Mouse (Mus musculus): ENCODE results near the gene Fmo5. TPM values are rescaled to one million over a fixed set of nuclear protein-coding genes. Genes with fewer than 3 reads are reported as not detected.

The Fmo5 gene
- polyA plus RNA-seq, 1 experiment from 2014 or later = 1.7 TPM

DNA sequence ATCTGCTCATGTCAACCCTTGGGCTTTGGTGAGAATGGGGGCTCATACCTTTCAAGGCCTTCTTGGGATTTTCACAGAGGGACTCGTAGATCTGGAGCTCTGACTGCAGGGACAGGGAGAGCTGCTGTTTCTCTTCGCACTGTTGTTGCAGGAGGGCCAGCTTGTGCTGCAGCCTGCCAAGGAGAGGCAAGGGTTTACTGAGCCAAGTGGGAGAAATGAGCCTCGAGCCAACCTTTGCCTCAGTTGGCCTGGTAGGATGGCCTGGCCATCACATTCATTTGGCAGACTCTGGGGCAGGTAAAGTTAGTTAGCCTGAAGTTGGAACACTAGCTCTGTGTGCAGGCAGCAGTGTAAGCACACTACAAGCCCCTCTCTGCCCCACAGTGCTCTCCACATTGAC lies 70.5 kb downstream of the Fmo5 start:
- Histone ChIP-seq H3K9ac (replicated peaks; ENCODE audit: low read length) (no peak overlapping the region), H3K4me2 (ENCODE audit: low read depth, low read length) (no peak overlapping the region), H3K4me3 (ENCODE audit: low read depth, low read length) (no peak overlapping the region), H3K27ac (replicated peaks; ENCODE audit: low read depth, low read length) (no peak overlapping the region), H3K27me3 (ENCODE audit: control insufficient read depth, insufficient read depth, low read length) (no peaks in the 10 kb centered on the region), H3K4me1 (ENCODE audit: control insufficient read depth, insufficient read depth, low read length) (no peaks in the 10 kb centered on the region), H3K36me3 (replicated peaks; ENCODE audit: control insufficient read depth, insufficient read depth, low read depth, low read length) (no peaks in the 10 kb centered on the region), H3K9me3 (replicated peaks; ENCODE audit: control insufficient read depth, low read length) (no peaks in the 10 kb centered on the region)
- no peak for ATAC-seq (replicated peaks; ENCODE audit: insufficient number of reproducible peaks, low FRiP score, low TSS enrichment, low read depth)
- 71% methylated on average over 3 of the region's 3 CpGs for WGBS
- DNase-seq (ENCODE audit: low spot score) = no peak

DNA sequence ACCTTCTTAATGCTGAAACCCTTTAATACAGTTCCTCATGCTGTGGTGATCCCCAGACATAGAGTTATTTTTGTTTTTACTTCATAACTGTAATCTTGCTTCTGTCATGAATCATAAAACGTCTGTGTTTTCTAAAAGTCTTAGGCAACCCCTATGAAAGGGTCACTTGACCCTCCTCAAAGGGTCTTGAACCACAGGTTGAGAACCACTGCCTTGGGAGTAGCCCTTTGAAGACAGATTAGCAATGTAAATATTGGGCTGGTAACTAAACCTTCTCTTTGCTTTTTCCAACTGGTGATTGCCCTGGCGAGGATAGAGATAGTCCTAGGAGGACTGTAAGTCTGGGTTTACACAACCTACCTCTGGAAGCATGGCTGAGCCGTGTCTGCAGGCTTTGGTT lies 72.6 kb downstream of the Fmo5 start:
- Histone ChIP-seq H3K4me2 (ENCODE audit: low read depth, low read length) (no peak overlapping the region), H3K36me3 (replicated peaks; ENCODE audit: control insufficient read depth, insufficient read depth, low read depth, low read length) (no peaks in the 10 kb centered on the region), H3K27ac (replicated peaks; ENCODE audit: low read depth, low read length) (no peak overlapping the region), H3K9ac (replicated peaks; ENCODE audit: low read length) (no peak overlapping the region), H3K4me3 (ENCODE audit: low read depth, low read length) (no peak overlapping the region), H3K9me3 (replicated peaks; ENCODE audit: control insufficient read depth, low read length) (no peaks in the 10 kb centered on the region), H3K4me1 (ENCODE audit: control insufficient read depth, insufficient read depth, low read length) (no peaks in the 10 kb centered on the region), H3K27me3 (ENCODE audit: control insufficient read depth, insufficient read depth, low read length) (no peaks in the 10 kb centered on the region)
- WGBS = 52% methylated on average over 3 of the region's 3 CpGs
- no peak for ATAC-seq (replicated peaks; ENCODE audit: insufficient number of reproducible peaks, low FRiP score, low TSS enrichment, low read depth)
- no peak for DNase-seq (ENCODE audit: low spot score)

DNA sequence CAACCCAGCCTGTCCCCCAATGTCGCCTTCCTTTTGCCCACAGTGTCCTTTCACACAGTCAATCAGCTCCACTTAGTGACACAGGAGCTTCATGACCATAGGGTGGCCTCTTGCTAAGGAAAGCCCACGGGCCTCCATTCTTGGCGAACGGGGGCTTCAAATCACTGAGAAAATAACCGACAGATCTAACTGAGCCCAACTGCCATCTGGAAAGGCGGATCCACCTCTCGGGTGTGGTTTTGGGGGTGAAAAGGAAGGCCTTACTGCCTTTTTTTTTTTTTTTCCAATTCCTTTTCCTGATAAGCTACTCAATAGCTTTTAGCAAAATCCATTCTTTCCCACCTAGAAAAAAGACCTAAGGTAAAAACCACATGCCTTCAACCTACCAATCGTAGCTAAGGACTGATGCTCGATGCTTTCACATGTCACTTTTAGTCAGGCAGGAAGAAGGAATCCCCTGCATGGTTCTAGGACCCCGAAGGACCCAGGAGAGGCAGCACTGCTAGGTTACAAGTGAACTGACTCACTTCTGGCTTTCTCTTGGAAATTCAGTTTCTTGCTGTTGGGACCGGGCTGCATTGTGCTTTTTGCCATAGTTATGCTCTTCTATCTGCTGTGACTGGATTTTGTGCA lies 74.0 kb downstream of the Fmo5 start:
- Histone ChIP-seq H3K4me3 (ENCODE audit: low read depth, low read length) (no peak overlapping the region), H3K9ac (replicated peaks; ENCODE audit: low read length) (no peak overlapping the region), H3K4me1 (ENCODE audit: control insufficient read depth, insufficient read depth, low read length) (no peaks in the 10 kb centered on the region), H3K27me3 (ENCODE audit: control insufficient read depth, insufficient read depth, low read length) (no peaks in the 10 kb centered on the region), H3K9me3 (replicated peaks; ENCODE audit: control insufficient read depth, low read length) (no peaks in the 10 kb centered on the region), H3K27ac (replicated peaks; ENCODE audit: low read depth, low read length) (no peak overlapping the region), H3K36me3 (replicated peaks; ENCODE audit: control insufficient read depth, insufficient read depth, low read depth, low read length) (no peaks in the 10 kb centered on the region), H3K4me2 (ENCODE audit: low read depth, low read length) (no peak overlapping the region)
- WGBS = 92% methylated on average over 11 of the region's 11 CpGs
- ATAC-seq (replicated peaks; ENCODE audit: insufficient number of reproducible peaks, low FRiP score, low TSS enrichment, low read depth) (no peak), DNase-seq (ENCODE audit: low spot score) (no peak)

Small RNA genes within 50 kb of the gene (microRNA-seq; reads per million reads assigned to microRNA genes)
- gene Mir7225 (ENCODE audit: borderline number of aligned reads) = not detected

Other genes starting within 250 kb of the Fmo5 start
- not detected in 2 replicates for gene Olfr1402, start 206.8 kb upstream of the Fmo5 start, polyA plus RNA-seq (2014; fragmentation: Nextera tagmentation; extraction: Ambion mirVana)
- 20.3 and 21.5 TPM in 2 replicates for gene Chd1l, start 18.6 kb upstream of the Fmo5 start, polyA plus RNA-seq (2014; fragmentation: Nextera tagmentation; extraction: Ambion mirVana)
- gene Prkab2, start 29.4 kb downstream of the Fmo5 start, polyA plus RNA-seq (2014; fragmentation: Nextera tagmentation; extraction: Ambion mirVana) = 6.2 and 7.2 TPM in 2 replicates
- gene Gm17651, start 45.9 kb downstream of the Fmo5 start, polyA plus RNA-seq (2014; fragmentation: Nextera tagmentation; extraction: Ambion mirVana) = not detected in 2 replicates

Measured in embryonic facial prominence, embryonic 11.5 days (tissue).